Mouse (Mus musculus) adrenal gland, adult 18-20 months (tissue): ENCODE measurements around the gene Ppp1r9a. TPM values are rescaled to one million over a fixed set of nuclear protein-coding genes. Genes with fewer than 3 reads are reported as not detected.

Experiments
- DNase-seq, 2 experiments: peaks; one replicate each; pipeline ENCODE4 v3.0.0; 2021 to 2022; ENCODE audit warnings: low spot score in 2 of 2
- total RNA-seq, 2 experiments: library from RNA; stranded (reverse); gene quantifications; 1 replicate in 1 of 2; 2 replicates in 1 of 2; pipeline ENCODE4 v1.2.3; 2021

Ppp1r9a gene
- total RNA-seq, 2 experiments from 2014 or later, result 34.7 to 41.8 TPM

- DNase-seq, result no peak
Measured at GRCm38 (mm10) chr6:4953028-4953719, 50.5 kb downstream of the Ppp1r9a start.

GRCm38 (mm10) chr6:4956651-4957050 lies 53.9 kb downstream of the Ppp1r9a start:
- DNase-seq, result no peak

- no peak for DNase-seq
Measured at GRCm38 (mm10) chr6:4962197-4962596, 59.5 kb downstream of the Ppp1r9a start.

GRCm38 (mm10) chr6:4963049-4963448 lies 60.3 kb downstream of the Ppp1r9a start:
- no peak for DNase-seq

DNA sequence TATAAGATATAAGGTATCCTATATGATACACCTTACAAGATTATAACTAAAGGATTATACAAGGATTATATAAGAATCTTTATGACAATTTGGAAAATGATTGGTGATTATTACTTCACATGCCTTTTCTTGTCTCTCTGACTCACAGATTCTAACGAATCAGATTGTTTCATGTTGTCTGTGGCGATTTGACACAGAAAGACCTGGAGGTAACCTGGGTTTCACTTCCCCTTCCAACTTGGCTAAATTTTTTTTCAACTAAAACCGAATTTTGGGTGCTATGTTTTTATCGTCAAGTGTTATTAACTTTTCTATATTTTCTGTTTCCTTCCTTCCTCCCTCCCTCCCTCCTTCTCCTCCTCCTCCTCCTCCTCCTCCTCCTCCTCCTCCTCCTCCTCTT lies 64.5 kb downstream of the Ppp1r9a start:
- no peak for DNase-seq

GRCm38 (mm10) chr6:4971229-4971628 lies 68.5 kb downstream of the Ppp1r9a start:
- no peak for DNase-seq

DNA sequence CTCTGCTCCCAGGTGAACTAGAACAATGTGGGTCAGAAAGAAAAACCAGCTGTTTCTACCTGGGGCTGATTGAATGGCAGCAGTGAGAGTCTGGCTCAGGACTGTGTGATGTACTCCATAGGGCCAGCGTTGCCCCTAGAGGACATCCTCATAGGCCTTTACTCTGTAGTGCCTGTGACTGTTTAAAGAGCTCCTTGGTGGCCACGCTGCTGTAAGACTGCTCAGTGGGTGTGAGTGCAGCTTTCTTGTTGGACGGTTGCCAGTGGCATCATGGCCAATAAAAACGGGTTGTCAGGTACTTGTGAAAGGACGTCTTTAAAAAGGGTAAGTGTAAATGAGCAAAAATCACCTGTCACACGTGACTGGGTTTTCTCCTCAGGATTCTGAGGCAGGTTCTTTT lies 70.1 kb downstream of the Ppp1r9a start:
- no peak for DNase-seq

- DNase-seq, result no peak
Measured at GRCm38 (mm10) chr6:4973337-4973736, 70.6 kb downstream of the Ppp1r9a start.

DNA sequence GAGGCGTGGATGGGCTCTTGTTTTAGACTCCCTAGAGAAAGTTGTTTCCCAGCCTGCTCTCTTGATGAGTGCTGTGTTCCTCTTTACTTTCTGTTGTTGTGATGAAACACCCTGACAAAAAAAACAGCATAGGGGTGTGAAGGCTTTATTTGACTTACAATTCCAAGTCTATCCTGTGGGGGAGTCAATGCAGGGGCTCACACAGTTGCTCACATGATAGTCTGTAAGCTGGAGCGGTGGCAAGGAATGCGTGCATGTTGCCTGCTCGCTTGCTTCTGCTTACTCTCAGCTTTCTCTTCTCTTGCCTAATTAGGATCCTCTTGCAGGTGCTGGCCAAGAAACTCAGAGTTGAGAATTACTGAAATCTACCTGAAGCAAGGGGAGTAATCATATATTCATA lies 74.8 kb downstream of the Ppp1r9a start:
- no peak for DNase-seq

DNA sequence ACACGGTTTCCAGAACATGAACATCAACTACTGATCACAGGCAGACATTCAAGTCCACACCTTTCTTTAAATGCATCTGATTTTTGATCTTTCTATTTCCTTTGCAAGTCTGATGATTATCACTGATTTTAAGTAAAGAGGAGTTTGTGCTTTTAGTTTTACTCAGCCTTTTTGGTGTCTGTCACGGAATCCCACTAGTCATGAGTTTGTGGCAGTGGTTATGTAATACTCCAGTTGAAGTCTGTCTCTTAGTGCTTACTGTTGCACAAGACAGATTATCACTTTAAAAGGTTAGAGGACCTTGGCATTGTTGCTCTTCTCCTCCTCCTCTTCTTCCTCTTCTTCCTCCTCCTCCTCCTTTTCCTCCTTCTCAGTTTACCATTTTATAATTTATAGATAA lies 75.5 kb downstream of the Ppp1r9a start:
- DNase-seq, result no peak

DNA sequence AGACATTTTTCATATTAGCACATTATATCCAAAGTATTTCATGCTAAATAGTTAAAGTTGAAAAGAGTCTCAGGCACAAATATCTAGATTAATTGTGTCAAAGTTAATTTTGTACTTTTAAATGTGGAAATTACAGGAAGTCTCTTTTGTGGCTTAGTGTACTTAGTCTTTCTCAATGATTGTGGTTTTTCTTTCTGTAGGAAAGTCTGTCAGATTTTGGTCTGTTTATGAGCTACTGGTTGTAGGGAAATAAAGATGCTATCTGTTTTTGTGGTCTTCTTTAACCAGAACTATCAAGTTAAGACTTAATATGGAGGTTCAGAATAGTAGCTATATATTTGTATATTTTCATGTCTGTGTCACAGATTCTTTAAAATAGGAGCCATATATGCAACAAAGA lies 76.2 kb downstream of the Ppp1r9a start:
- DNase-seq, result no peak

- no peak for DNase-seq
Measured at GRCm38 (mm10) chr6:4980113-4980512, 77.4 kb downstream of the Ppp1r9a start.

DNA sequence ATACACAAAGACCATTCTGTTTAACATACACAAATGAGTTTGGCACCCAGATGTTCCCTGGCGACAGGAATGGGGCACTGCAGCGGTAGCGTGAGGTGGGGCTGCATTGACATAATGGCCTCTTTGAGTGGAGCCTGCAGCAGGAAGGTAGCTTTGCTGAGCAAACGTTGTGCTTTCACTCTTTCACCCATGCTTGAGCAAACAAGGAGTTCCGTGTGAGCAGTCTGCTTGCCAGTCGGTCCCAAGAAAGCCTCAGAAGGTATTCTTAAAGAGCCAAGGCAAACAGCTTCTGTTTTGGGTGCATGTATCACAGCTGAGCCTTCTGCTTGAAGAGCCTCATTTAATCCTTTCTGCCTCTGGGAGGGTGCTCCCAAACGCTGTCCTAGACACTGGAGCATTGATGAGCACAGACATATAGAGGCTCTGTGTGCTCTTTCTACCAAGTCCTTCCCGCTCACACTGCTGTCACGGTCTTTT lies 80.0 kb downstream of the Ppp1r9a start:
- no peak for DNase-seq

- DNase-seq, result no peak
Measured at GRCm38 (mm10) chr6:4985668-4986067, 83.0 kb downstream of the Ppp1r9a start.

DNA sequence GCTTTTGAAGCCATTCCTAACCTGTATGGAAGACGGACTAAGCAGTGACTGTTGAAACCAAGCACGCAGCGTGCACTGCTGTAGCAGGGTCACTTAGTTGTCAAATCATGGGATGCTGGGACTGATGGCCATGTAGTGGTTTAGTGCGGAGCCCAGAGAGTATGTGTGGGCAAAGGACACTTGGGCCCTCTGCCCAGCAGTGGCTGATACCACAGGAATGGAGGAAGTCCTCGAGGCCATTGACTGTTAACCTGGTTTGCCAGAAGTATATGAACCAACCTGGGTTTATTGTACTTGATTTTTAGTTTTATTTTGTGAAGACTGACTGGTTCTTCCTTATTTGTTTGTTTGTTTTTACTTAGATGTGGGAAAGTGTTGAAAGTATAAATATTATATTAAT lies 84.4 kb downstream of the Ppp1r9a start:
- DNase-seq, result no peak

DNA sequence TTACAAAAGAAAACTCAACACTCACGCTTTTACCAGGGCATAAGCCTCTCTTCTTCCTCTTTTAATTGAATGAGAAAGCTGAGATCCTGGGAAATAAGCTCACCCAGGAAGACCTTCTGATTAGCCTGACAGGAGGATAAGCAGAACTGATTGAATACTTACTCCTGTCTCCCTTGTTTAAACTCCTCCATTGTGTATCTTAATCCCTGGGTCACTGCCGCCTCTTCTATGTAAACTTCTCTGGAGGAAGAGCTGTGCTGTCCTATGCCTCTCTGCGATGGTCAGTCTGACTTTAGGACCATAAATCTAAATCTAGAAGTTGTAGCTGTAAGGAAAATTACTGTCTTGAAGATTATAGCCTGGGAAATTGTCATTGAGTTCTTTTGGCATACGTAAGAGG lies 86.0 kb downstream of the Ppp1r9a start:
- DNase-seq, result no peak

DNA sequence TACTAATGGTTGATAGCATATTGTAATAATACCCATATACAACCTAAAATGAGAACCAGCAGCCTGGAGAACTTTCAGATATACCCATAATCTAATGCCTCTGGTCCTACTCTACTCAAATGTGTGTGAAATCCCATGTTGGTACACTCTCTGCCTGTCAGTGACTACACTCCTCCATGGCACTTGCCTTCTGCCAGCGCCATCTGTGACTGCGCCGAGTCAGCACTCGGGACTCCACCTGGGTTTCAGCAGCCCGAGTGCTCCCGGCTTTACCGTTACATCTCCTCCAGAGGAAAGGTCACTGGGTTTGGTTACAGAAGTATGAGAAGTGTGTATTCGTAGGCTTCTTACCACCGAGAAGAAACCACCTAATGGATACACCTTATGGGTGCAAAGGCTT lies 89.6 kb downstream of the Ppp1r9a start:
- no peak for DNase-seq

GRCm38 (mm10) chr6:4993600-4994160 lies 91.0 kb downstream of the Ppp1r9a start:
- no peak for DNase-seq

DNA sequence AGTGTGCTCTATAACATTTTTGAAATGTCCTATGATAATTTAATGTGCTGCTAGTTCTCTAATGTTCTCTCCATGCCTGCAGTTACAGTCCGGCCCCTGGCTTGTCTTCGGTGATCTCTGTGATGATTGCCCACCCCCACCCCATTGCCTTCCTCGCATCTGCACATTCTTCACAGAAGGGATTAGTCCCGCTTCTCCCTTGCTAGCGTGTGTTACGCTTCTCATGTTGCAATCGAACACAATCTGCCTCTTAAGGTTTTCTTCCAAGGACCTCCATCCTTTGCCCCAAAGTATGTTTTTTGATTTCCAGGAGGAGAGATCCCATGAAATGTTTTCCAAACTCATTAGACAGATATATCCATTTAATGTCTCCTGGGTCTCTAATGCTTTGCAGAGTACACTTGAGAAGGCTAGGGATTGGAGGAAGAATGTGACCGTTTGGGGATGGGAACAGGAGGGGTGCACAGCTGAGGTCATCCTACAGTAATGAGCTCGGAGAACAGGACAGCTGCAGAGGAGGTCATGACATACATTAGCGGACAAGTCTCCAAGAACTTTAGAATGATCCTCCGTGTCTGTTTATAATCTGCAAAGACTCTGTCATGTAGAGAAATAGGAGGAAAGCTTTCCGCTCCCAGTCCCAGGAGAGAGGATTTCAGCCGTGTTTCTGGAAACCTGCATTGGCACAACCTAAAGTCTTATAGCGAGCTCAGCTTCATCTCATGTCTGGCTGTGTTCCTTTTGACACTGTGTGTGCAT lies 91.6 kb downstream of the Ppp1r9a start:
- no peak for DNase-seq

- no peak for DNase-seq
Measured at GRCm38 (mm10) chr6:4997599-4997998, 94.9 kb downstream of the Ppp1r9a start.

DNA sequence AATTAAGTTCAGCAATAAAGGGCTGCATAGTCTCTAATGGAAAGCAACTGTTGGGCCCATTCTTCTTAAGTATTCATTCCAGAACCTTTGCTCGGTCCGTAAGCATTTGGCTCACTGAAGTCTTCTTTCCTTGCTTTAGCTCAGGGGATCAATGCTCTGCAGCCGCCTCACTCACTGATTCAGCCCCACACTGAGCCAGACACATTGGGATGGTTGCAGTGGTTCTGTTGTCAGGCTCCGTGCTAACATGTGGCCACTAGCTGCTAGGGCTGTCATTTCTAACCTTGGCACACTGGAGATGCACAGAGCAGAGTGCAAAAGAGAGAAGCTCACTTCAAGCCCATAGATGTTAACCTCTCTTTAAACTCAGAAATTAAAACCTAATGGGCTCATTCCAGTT lies 96.2 kb downstream of the Ppp1r9a start:
- DNase-seq, result no peak

- DNase-seq, result no peak
Measured at GRCm38 (mm10) chr6:5000788-5001187, 98.1 kb downstream of the Ppp1r9a start.
